Mouse (Mus musculus): Measurements from ENCODE around the gene Gpr19. TPM values are rescaled to one million over a fixed set of nuclear protein-coding genes. Genes with fewer than 3 reads are reported as not detected.
A peak's percentile ranks its signal among the peaks of the same experiment; 100 is the strongest.

The Gpr19 gene
- polyA plus RNA-seq, 1 experiment: 27.8 TPM

- DNase-seq (ENCODE audit: extremely low spot score in 1 of 2, low spot score in 1 of 2): no peak
Observed at GRCm38 (mm10) chr6:134889763-134890162, 8.6 kb downstream of the Gpr19 start.

- peak; percentile 44 to 76 for DNase-seq (ENCODE audit: extremely low spot score in 1 of 2, low spot score in 1 of 2)
Observed at GRCm38 (mm10) chr6:134888563-134889017, 9.8 kb downstream of the Gpr19 start.

GRCm38 (mm10) chr6:134887711-134888449 is 10.5 kb downstream of the Gpr19 start:
- DNase-seq (ENCODE audit: extremely low spot score in 1 of 2, low spot score in 1 of 2): peak; percentile 93 to 96

- DNase-seq (ENCODE audit: extremely low spot score in 1 of 2, low spot score in 1 of 2): peak in 1 of 2 experiments; percentile 50
Observed at GRCm38 (mm10) chr6:134887008-134887407, 11.4 kb downstream of the Gpr19 start.

- DNase-seq (ENCODE audit: extremely low spot score in 1 of 2, low spot score in 1 of 2): peak in 1 of 2 experiments; percentile 44
Observed at GRCm38 (mm10) chr6:134886475-134886874, 11.9 kb downstream of the Gpr19 start.

GRCm38 (mm10) chr6:134885515-134885914 is 12.9 kb downstream of the Gpr19 start:
- DNase-seq (ENCODE audit: extremely low spot score in 1 of 2, low spot score in 1 of 2): no peak

- DNase-seq (ENCODE audit: extremely low spot score in 1 of 2, low spot score in 1 of 2): no peak
Observed at GRCm38 (mm10) chr6:134883661-134884060, 14.7 kb downstream of the Gpr19 start.

- peak in 1 of 2 experiments; percentile 27 for DNase-seq (ENCODE audit: extremely low spot score in 1 of 2, low spot score in 1 of 2)
Observed at GRCm38 (mm10) chr6:134880046-134880445, 18.3 kb downstream of the Gpr19 start.

- no peak for DNase-seq (ENCODE audit: extremely low spot score in 1 of 2, low spot score in 1 of 2)
Observed at GRCm38 (mm10) chr6:134879556-134879955, 18.8 kb downstream of the Gpr19 start.

GRCm38 (mm10) chr6:134877892-134878291 is 20.5 kb downstream of the Gpr19 start:
- DNase-seq (ENCODE audit: extremely low spot score in 1 of 2, low spot score in 1 of 2): no peak

GRCm38 (mm10) chr6:134877276-134877675 is 21.1 kb downstream of the Gpr19 start:
- no peak for DNase-seq (ENCODE audit: extremely low spot score in 1 of 2, low spot score in 1 of 2)

- no peak for DNase-seq (ENCODE audit: extremely low spot score in 1 of 2, low spot score in 1 of 2)
Observed at GRCm38 (mm10) chr6:134876795-134877194, 21.6 kb downstream of the Gpr19 start.

- DNase-seq (ENCODE audit: extremely low spot score in 1 of 2, low spot score in 1 of 2): no peak
Observed at GRCm38 (mm10) chr6:134873018-134873417, 25.4 kb downstream of the Gpr19 start.

GRCm38 (mm10) chr6:134872236-134872635 is 26.1 kb downstream of the Gpr19 start:
- DNase-seq (ENCODE audit: extremely low spot score in 1 of 2, low spot score in 1 of 2): no peak

- DNase-seq (ENCODE audit: extremely low spot score in 1 of 2, low spot score in 1 of 2): no peak
Observed at GRCm38 (mm10) chr6:134870887-134871286, 27.5 kb downstream of the Gpr19 start.

GRCm38 (mm10) chr6:134870209-134870742 is 28.1 kb downstream of the Gpr19 start:
- DNase-seq (ENCODE audit: extremely low spot score in 1 of 2, low spot score in 1 of 2): no peak

GRCm38 (mm10) chr6:134867325-134867724 is 31.1 kb downstream of the Gpr19 start:
- DNase-seq (ENCODE audit: extremely low spot score in 1 of 2, low spot score in 1 of 2): no peak

GRCm38 (mm10) chr6:134866113-134866512 is 32.3 kb downstream of the Gpr19 start:
- no peak for DNase-seq (ENCODE audit: extremely low spot score in 1 of 2, low spot score in 1 of 2)

GRCm38 (mm10) chr6:134863146-134863545 is 35.2 kb downstream of the Gpr19 start:
- DNase-seq (ENCODE audit: extremely low spot score in 1 of 2, low spot score in 1 of 2): peak; percentile 94 to 100

GRCm38 (mm10) chr6:134862671-134863104 is 35.7 kb downstream of the Gpr19 start:
- peak in 1 of 2 experiments; percentile 33 for DNase-seq (ENCODE audit: extremely low spot score in 1 of 2, low spot score in 1 of 2)

GRCm38 (mm10) chr6:134861386-134861785 is 37.0 kb downstream of the Gpr19 start:
- DNase-seq (ENCODE audit: extremely low spot score in 1 of 2, low spot score in 1 of 2): no peak

GRCm38 (mm10) chr6:134860275-134860674 is 38.1 kb downstream of the Gpr19 start:
- DNase-seq (ENCODE audit: extremely low spot score in 1 of 2, low spot score in 1 of 2): no peak

Data from frontal cortex, adult 2 months (tissue).